Mouse (Mus musculus) ES-E14 (cell line): Measurements from ENCODE around the gene Cd164.

Experiments
- HCFC1 ChIP-seq: IDR thresholded peaks from 2 replicates; pipeline ENCODE4 v1.6.1; 2012; ENCODE audit warnings: low read length, inconsistent platforms, borderline replicate concordance; ENCODE audit not compliant: insufficient read depth
- MAFK ChIP-seq: IDR thresholded peaks from 2 replicates; pipeline ENCODE4 v1.6.1; 2014; ENCODE audit warnings: mild to moderate bottlenecking, low read depth, low read length, inconsistent platforms; ENCODE audit not compliant: insufficient read depth
- ZC3H11A ChIP-seq: IDR thresholded peaks from 2 replicates; pipeline ENCODE4 v1.6.1; 2012; ENCODE audit warnings: low read depth, mild to moderate bottlenecking, inconsistent platforms, low read length, borderline replicate concordance
- ZNF384 ChIP-seq: IDR thresholded peaks from 2 replicates; pipeline ENCODE4 v1.6.1; 2012; ENCODE audit warnings: low read depth, low read length, inconsistent platforms

DNA sequence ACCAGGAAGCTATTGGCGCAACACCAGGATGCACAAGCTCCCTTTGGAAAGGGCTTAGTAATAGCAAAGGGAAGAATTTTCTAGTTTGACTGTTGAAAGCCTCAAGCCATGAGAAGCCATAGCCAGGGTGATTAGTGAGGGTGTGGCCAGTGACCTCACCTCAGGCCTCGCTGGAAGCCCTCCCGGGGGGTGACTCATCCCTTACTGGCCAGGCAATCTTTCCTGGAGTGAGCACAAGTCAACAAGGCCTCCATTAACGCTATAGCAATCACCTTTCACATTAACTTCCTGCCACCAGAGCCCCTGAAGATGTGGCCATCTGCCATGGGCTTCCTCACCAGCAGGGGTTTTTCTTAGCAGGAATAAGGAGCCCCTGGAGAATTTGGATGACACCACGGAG is 45.9 kb downstream of the Cd164 start:
- TF ChIP-seq HCFC1 (no peak), ZNF384 (no peak), MAFK (no peak), ZC3H11A (no peak)
